Mouse (Mus musculus): ENCODE data around the gene Fancc.
"Not testable (repeated sequence)": the region's sequence is repeated elsewhere in the genome, so short reads cannot be mapped to it uniquely, and the experiment has no call there.

Gene Fancc

GRCm38 (mm10) chr13:63515542-63515941 lies 18.5 kb upstream of the Fancc start:
- no peak for DNase-seq (ENCODE audit: low read depth, low spot score)

- DNase-seq (ENCODE audit: low read depth, low spot score), result no peak
Measured at GRCm38 (mm10) chr13:63514931-63515360, 17.9 kb upstream of the Fancc start.

- no peak for DNase-seq (ENCODE audit: low read depth, low spot score)
Measured at GRCm38 (mm10) chr13:63513374-63514098, 16.5 kb upstream of the Fancc start.

GRCm38 (mm10) chr13:63512411-63512810 lies 15.3 kb upstream of the Fancc start:
- DNase-seq (ENCODE audit: low read depth, low spot score), result no peak

- DNase-seq (ENCODE audit: low read depth, low spot score), result no peak
Measured at GRCm38 (mm10) chr13:63507821-63508220, 10.7 kb upstream of the Fancc start.

GRCm38 (mm10) chr13:63507001-63507556 lies 10.0 kb upstream of the Fancc start:
- DNase-seq (ENCODE audit: low read depth, low spot score), result no peak

GRCm38 (mm10) chr13:63506364-63506763 lies 9.3 kb upstream of the Fancc start:
- no peak for DNase-seq (ENCODE audit: low read depth, low spot score)

GRCm38 (mm10) chr13:63502391-63502790 lies 5.3 kb upstream of the Fancc start:
- DNase-seq (ENCODE audit: low read depth, low spot score), result peak; percentile 29

- no peak for DNase-seq (ENCODE audit: low read depth, low spot score)
Measured at GRCm38 (mm10) chr13:63499489-63499888, 2.4 kb upstream of the Fancc start.

- DNase-seq (ENCODE audit: low read depth, low spot score), result no peak
Measured at GRCm38 (mm10) chr13:63487707-63488042, 9.4 kb downstream of the Fancc start.

- no peak for DNase-seq (ENCODE audit: low read depth, low spot score)
Measured at GRCm38 (mm10) chr13:63486791-63487706, 10.0 kb downstream of the Fancc start.

GRCm38 (mm10) chr13:63475356-63475755 lies 21.7 kb downstream of the Fancc start:
- no peak for DNase-seq (ENCODE audit: low read depth, low spot score)

GRCm38 (mm10) chr13:63452898-63453297 lies 44.2 kb downstream of the Fancc start:
- no peak for DNase-seq (ENCODE audit: low read depth, low spot score)

GRCm38 (mm10) chr13:63451140-63451539 lies 45.9 kb downstream of the Fancc start:
- no peak for DNase-seq (ENCODE audit: low read depth, low spot score)

- peak; percentile 33 for DNase-seq (ENCODE audit: low read depth, low spot score)
Measured at GRCm38 (mm10) chr13:63445419-63445818, 51.7 kb downstream of the Fancc start.

GRCm38 (mm10) chr13:63432759-63433158 lies 64.3 kb downstream of the Fancc start:
- peak; percentile 56 for DNase-seq (ENCODE audit: low read depth, low spot score)

GRCm38 (mm10) chr13:63431857-63432191 lies 65.3 kb downstream of the Fancc start:
- DNase-seq (ENCODE audit: low read depth, low spot score), result no peak

- peak; percentile 97 for DNase-seq (ENCODE audit: low read depth, low spot score)
Measured at GRCm38 (mm10) chr13:63431030-63431856, 65.8 kb downstream of the Fancc start.

- DNase-seq (ENCODE audit: low read depth, low spot score), result no peak
Measured at GRCm38 (mm10) chr13:63430681-63431029, 66.4 kb downstream of the Fancc start.

GRCm38 (mm10) chr13:63430206-63430605 lies 66.9 kb downstream of the Fancc start:
- peak; percentile 17 for DNase-seq (ENCODE audit: low read depth, low spot score)

GRCm38 (mm10) chr13:63428211-63428610 lies 68.9 kb downstream of the Fancc start:
- not testable (repeated sequence) for DNase-seq (ENCODE audit: low read depth, low spot score)

- DNase-seq (ENCODE audit: low read depth, low spot score), result no peak
Measured at GRCm38 (mm10) chr13:63423060-63423459, 74.0 kb downstream of the Fancc start.
